Mouse (Mus musculus) stomach, postnatal 0 days (tissue): ENCODE data around the gene Zbtb1.

ENCODE experiments used
- CTCF ChIP-seq: IDR thresholded peaks from 2 replicates; pipeline ENCODE4 v1.5.1; 2016; ENCODE audit warnings: antibody characterized with exemption, low read depth, mild to moderate bottlenecking, moderate library complexity
- EP300 ChIP-seq: optimal IDR thresholded peaks from 2 replicates; pipeline ENCODE3; 2016; ENCODE audit warnings: antibody characterized with exemption

- TF ChIP-seq CTCF (no peak), EP300 (no peak)
Observed at GRCm38 (mm10) chr12:76372046-76372445, 2.0 kb downstream of the Zbtb1 start.
